Mouse (Mus musculus) E14TG2a.4 (cell line): ENCODE results near the gene Sulf2.
"Not testable (repeated sequence)": the region's sequence is repeated elsewhere in the genome, so short reads cannot be mapped to it uniquely, and the experiment has no call there.

Source experiments
- H3K27me3 ChIP-seq: 2 replicates; pipeline ENCODE4 v1.6.1; 2014; ENCODE audit warnings: low read length, control low read depth; ENCODE audit not compliant: insufficient read depth
- H3K36me3 ChIP-seq: 2 replicates; pipeline ENCODE4 v1.6.1; 2014; ENCODE audit warnings: low read length, control low read depth; ENCODE audit not compliant: insufficient read depth
- H3K4me1 ChIP-seq: replicated peaks from 2 replicates; pipeline ENCODE4 v1.6.1; 2014; ENCODE audit warnings: low read depth, low read length, control low read depth
- H3K4me3 ChIP-seq: replicated peaks from 2 replicates; pipeline ENCODE4 v1.5.1; 2014; ENCODE audit warnings: mild to moderate bottlenecking, low read length
- H3K9me3 ChIP-seq: 2 replicates; pipeline ENCODE4 v1.6.1; 2014; ENCODE audit warnings: low read length, control low read depth
- CTCF ChIP-seq: conservative IDR thresholded peaks from 2 replicates; pipeline ENCODE4 v1.5.1; 2014; ENCODE audit warnings: low read length
- NANOG ChIP-seq: IDR thresholded peaks from 2 replicates; pipeline ENCODE4 v1.6.1; 2014; ENCODE audit warnings: borderline replicate concordance, low read length, mixed read lengths
- POU5F1 ChIP-seq: IDR thresholded peaks from 2 replicates; pipeline ENCODE4 v1.6.1; 2014; ENCODE audit warnings: low read length, borderline replicate concordance

Gene Sulf2

GRCm38 (mm10) chr2:166085780-166086179, 69.7 kb downstream of the Sulf2 start:
- TF ChIP-seq POU5F1 (no peak), NANOG (no peak), CTCF (no peak)
- Histone ChIP-seq H3K27me3 (no peaks in the 10 kb centered on the region), H3K4me3 (0 out of 2 replicates have a peak overlapping the region, but pooled peaks have one; percentile 17), H3K4me1 (peaks cover 71% of the 10 kb centered on the region), H3K36me3 (peaks cover 96% of the 10 kb centered on the region), H3K9me3 (no peaks in the 10 kb centered on the region)

- H3K4me3 ChIP-seq, H3K27me3 ChIP-seq, H3K9me3 ChIP-seq: not testable (repeated sequence)
- H3K4me1 ChIP-seq: peaks cover 75% of the 10 kb centered on the region
- TF ChIP-seq CTCF: peak; percentile 86
- H3K36me3 ChIP-seq: peaks cover 96% of the 10 kb centered on the region
Observed at GRCm38 (mm10) chr2:166084964-166085363, 70.5 kb downstream of the Sulf2 start.

- no peaks in the 10 kb centered on the region for H3K9me3 ChIP-seq
- H3K4me1 ChIP-seq: peaks cover 78% of the 10 kb centered on the region
- H3K4me3 ChIP-seq: no peak overlapping the region
- peaks cover 96% of the 10 kb centered on the region for H3K36me3 ChIP-seq
- 0 out of 2 replicates have a peak, but pooled peaks have one; percentile 1 for TF ChIP-seq CTCF
- no peak for TF ChIP-seq NANOG
- H3K27me3 ChIP-seq: no peaks in the 10 kb centered on the region
Observed at GRCm38 (mm10) chr2:166084111-166084510, 71.4 kb downstream of the Sulf2 start.

- Histone ChIP-seq H3K27me3 (no peaks in the 10 kb centered on the region), H3K4me3 (no peak overlapping the region), H3K4me1 (peaks cover 81% of the 10 kb centered on the region), H3K36me3 (peaks cover 96% of the 10 kb centered on the region), H3K9me3 (no peaks in the 10 kb centered on the region)
- TF ChIP-seq NANOG: no peak
- no peak for TF ChIP-seq CTCF
- no peak for TF ChIP-seq POU5F1
Observed at GRCm38 (mm10) chr2:166083542-166084031, 71.9 kb downstream of the Sulf2 start.

GRCm38 (mm10) chr2:166082661-166083060, 72.8 kb downstream of the Sulf2 start:
- Histone ChIP-seq H3K4me1 (peaks cover 87% of the 10 kb centered on the region), H3K9me3 (no peaks in the 10 kb centered on the region), H3K36me3 (peaks cover 95% of the 10 kb centered on the region), H3K27me3 (no peaks in the 10 kb centered on the region), H3K4me3 (no peak overlapping the region)
- no peak for TF ChIP-seq CTCF
- no peak for TF ChIP-seq NANOG

GRCm38 (mm10) chr2:166082193-166082592, 73.3 kb downstream of the Sulf2 start:
- TF ChIP-seq POU5F1: no peak
- peak; percentile 96 for TF ChIP-seq CTCF
- Histone ChIP-seq H3K36me3 (peaks cover 95% of the 10 kb centered on the region), H3K27me3 (no peaks in the 10 kb centered on the region), H3K4me1 (peaks cover 89% of the 10 kb centered on the region), H3K9me3 (no peaks in the 10 kb centered on the region), H3K4me3 (no peak overlapping the region)

- peak overlapping the region; percentile 57 for H3K4me3 ChIP-seq
- no peak for TF ChIP-seq CTCF
- no peak for TF ChIP-seq POU5F1
- TF ChIP-seq NANOG: no peak
- no peaks in the 10 kb centered on the region for H3K27me3 ChIP-seq
Observed at GRCm38 (mm10) chr2:166080967-166081750, 74.3 kb downstream of the Sulf2 start.

GRCm38 (mm10) chr2:166079961-166080885, 75.2 kb downstream of the Sulf2 start:
- Histone ChIP-seq H3K27me3 (no peaks in the 10 kb centered on the region), H3K4me3 (peak overlapping the region; percentile 57), H3K36me3 (peaks cover 95% of the 10 kb centered on the region), H3K4me1 (peaks cover 89% of the 10 kb centered on the region), H3K9me3 (no peaks in the 10 kb centered on the region)
- no peak for TF ChIP-seq CTCF
- TF ChIP-seq POU5F1: no peak
- no peak for TF ChIP-seq NANOG

More at GRCm38 (mm10) chr2:166080967-166081750, 74.3 kb downstream of the Sulf2 start:
- Histone ChIP-seq H3K36me3 (peaks cover 95% of the 10 kb centered on the region), H3K9me3 (no peaks in the 10 kb centered on the region), H3K4me1 (peaks cover 89% of the 10 kb centered on the region)

- TF ChIP-seq POU5F1: no peak
- no peak for TF ChIP-seq NANOG
- no peak for TF ChIP-seq CTCF
- Histone ChIP-seq H3K36me3 (peaks cover 94% of the 10 kb centered on the region), H3K27me3 (no peaks in the 10 kb centered on the region), H3K4me3 (no peak overlapping the region), H3K9me3 (no peaks in the 10 kb centered on the region), H3K4me1 (peaks cover 94% of the 10 kb centered on the region)
Observed at GRCm38 (mm10) chr2:166079231-166079630, 76.2 kb downstream of the Sulf2 start.
